Mouse (Mus musculus) ES-E14 (cell line): Measurements from ENCODE around the gene Dclk2.

Experiments used
- HCFC1 ChIP-seq: IDR thresholded peaks from 2 replicates; pipeline ENCODE4 v1.6.1; 2012; ENCODE audit warnings: low read length, inconsistent platforms, borderline replicate concordance; ENCODE audit not compliant: insufficient read depth
- MAFK ChIP-seq: IDR thresholded peaks from 2 replicates; pipeline ENCODE4 v1.6.1; 2014; ENCODE audit warnings: mild to moderate bottlenecking, low read depth, low read length, inconsistent platforms; ENCODE audit not compliant: insufficient read depth

DNA sequence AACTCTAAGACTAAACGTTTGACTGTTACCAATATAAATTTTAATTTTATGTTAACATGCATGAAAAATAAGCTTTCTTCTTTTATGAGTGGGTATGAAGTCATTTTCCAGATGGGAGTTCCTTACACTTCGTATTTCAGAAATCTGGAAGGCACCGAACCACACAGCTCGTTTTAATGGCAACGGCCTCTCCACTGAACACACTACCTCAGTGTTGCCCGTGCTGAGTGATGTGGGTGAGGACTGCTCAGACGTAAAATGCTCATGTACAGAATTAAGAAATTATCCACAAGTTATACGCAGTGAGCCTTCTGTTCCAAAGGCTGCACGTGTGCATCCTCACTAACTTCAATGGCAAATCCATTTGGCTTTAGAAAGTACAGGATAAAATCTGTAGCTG, 113.8 kb downstream of the Dclk2 start:
- TF ChIP-seq HCFC1 (no peak), MAFK (no peak)
